Mouse (Mus musculus): Measurements from ENCODE around the gene Ddost.
"Not testable (repeated sequence)": the region's sequence is repeated elsewhere in the genome, so short reads cannot be mapped to it uniquely, and the experiment has no call there.

Ddost gene

DNA sequence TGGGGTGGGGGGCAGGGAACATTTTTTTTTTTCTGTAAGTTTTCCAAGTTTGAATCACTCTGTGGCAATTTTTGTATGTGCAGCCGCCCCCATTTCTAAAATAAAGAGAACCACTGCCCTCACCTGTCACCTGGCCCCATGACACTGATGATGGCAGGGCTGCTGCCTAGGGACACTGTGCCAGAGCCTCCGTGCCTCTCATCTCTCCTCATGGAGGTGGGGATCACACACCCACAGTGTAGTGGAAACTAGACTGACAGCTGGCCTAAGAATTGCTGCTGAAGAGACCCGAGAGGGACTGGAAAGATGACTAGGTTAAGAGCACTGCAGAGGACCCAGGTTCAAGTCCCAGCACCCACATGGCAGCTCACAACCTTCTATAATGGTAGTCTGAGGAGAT, 7.6 kb downstream of the Ddost start:
- DNase-seq: no peak

- DNase-seq: no peak
Observed at GRCm38 (mm10) chr4:138313021-138313420, 8.5 kb downstream of the Ddost start.

- peak; percentile 47 to 63 for DNase-seq
Observed at GRCm38 (mm10) chr4:138313795-138314194, 9.3 kb downstream of the Ddost start.

DNA sequence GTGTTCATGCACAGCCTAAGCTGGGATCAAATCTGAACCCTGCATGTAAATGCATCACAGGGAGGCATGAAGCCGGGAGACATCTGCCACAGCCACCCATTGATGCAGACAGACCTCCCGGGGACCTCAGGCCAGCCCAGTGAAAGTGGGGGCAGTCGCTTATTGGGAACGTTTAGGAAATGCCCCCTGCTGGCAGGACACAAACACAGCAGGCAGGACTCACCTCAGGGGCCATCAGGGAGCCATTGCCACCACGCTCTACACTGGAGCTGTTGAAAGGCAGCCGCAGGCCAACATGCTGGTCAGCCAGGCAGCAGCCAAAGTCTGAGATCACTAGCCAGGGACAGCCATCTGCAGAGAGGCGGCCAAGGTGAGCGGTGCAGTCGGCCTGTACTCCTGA, 11.3 kb downstream of the Ddost start:
- peak; percentile 48 to 53 for DNase-seq

DNA sequence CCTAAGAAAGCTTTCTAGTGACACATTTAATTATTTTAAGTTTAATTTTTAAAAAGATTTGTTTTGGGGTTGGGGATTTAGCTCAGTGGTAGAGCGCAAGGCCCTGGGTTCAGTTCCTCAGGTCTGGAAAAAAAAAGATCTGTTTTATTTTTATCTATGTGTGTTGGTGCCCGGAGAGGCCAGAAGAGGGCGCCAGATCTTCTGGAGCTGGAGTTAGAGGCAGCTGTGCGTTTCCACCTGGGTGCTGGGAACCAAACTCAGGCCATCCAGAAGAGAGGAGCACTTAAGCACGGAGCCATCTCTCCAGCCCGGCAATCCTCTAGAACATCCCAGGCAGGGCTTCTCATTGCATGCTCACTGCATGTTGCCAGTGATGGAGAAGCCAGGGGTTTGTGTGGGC, 11.8 kb downstream of the Ddost start:
- DNase-seq: no peak

DNA sequence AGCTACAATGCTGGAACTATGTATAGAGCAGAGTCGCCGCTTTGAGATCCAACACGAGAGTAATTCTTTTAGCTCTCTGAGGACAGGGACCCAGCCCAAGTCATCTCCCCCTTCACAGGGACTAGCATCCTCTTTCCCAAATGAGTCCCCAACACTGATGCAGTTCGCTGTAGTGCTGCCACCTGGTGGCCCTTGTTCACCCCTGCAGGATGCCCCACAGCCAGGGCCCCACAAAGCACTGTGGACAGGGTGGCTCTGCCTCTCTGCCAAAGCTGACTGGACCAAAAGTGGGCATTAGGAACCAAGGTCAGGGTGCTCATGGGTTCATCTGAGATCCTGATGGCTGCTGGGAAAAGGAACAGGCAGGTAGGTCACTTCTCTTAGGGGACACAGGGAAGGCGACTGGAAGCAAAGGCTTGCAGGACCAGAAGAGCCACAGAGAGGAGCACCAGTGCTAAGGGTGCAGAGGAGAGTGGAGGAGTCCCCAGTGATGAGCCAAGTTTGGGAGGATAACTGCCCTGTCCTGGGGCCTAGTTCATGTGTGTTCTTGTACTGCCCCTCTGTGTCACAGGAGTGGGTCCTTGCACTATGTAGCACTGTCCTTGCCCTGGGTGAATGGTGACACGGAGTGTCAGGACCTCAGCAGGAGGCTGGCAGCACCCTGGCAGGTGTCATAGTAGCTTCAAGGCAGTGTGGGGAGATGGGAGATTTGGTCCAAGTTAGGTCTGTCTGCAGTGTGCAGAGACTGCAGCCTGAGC, 14.2 kb downstream of the Ddost start:
- DNase-seq: peak; percentile 80 to 86

GRCm38 (mm10) chr4:138319508-138319907, 15.0 kb downstream of the Ddost start:
- peak; percentile 90 to 93 for DNase-seq

DNA sequence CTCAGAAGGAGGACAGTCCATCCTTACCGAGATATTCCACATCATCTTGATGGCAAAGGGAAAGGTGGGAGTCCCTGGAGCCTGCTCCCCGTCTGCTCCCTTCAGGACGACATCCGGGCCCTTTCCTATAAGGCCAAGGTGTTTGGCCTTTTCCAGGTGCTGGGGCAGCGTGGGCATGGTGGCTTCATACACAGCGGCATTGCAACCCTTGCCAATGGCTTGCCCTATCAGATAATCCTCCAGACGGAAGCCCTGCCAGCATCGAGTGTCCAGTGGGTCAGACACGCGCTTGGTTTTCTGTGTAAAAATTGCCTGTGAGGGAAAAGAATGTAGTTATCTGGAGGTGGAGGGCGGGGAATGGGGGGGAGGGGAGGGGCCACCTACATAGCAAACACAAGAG, 16.2 kb downstream of the Ddost start:
- DNase-seq: no peak

DNA sequence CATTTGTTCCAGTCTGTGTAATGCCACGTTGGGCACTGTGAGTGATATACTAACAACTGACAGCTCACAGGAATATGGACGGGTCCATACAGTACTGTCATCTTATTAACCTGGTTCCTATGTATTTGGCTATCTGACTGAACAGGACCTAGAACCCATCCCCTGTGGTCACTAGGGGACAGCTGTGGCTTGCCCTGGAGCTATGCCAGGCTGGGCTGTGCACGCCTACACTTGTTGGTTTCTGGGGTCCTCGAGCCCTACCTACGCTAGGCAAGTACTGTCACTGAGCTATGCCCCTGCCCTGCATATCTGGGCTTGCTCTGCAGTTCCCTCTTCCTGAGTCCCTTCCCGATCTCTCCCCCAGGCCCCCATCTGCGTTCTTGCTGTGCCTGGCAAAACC, 17.0 kb downstream of the Ddost start:
- DNase-seq: no peak

GRCm38 (mm10) chr4:138322692-138323091, 18.2 kb downstream of the Ddost start:
- DNase-seq: no peak

GRCm38 (mm10) chr4:138323753-138324152, 19.2 kb downstream of the Ddost start:
- DNase-seq: no peak

DNA sequence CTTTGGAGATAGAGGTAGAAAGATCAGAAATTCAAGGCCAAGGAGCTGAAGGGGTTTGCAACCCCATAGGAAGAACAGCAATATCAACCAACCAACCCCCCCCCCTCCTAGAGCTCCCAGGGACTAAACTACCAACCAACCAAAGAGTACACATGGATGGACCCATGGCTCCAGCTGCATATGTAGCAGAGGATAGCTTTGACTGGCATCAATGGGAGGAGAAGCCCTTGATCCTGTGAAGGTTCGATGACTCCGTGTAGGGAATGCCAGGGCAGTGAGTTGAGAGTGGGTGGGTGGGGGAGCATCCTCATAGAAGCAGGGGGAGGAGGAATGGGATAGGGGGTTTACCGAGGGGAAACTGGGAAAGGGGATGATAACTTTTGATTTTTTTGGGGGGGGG, 19.9 kb downstream of the Ddost start:
- no peak for DNase-seq

GRCm38 (mm10) chr4:138325466-138326076, 21.0 kb downstream of the Ddost start:
- peak; percentile 96 to 97 for DNase-seq

DNA sequence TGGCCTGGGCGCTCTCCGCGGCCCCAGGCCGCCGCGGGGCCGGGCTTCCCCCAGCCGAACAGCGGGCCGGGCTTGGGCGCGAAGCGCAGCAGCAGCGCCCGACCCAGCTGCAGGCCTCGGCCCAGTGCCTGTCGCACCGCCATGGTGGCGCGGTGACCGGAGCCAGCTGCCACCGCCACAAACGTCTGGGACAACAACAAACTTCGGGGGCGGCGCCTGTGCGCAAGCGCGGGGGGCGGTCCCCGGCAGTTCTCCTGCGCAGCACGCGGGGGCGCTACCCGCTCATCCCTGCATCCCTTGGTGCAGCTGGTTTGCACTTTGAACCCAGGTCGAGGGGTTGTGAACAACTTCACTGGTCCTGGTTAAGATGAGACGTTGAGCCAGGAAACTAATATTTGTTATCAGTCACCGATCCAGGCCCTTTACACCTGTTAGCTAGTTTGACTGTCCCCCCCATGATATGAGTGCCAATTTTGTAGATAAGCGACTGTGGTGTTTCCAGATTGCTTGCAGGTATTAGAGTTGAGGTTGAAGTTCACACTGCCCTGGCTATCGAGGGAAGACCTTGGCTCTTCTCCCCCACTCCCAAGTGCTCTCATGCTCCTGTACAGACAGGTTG, 21.7 kb downstream of the Ddost start, which contains the start of gene Pink1:
Pink1 (minus strand) TSS at position 231 of the 619 bp plus-strand sequence.
- DNase-seq: peak; percentile 94 to 96

GRCm38 (mm10) chr4:138327155-138327554, 22.6 kb downstream of the Ddost start:
- DNase-seq: not testable (repeated sequence)

DNA sequence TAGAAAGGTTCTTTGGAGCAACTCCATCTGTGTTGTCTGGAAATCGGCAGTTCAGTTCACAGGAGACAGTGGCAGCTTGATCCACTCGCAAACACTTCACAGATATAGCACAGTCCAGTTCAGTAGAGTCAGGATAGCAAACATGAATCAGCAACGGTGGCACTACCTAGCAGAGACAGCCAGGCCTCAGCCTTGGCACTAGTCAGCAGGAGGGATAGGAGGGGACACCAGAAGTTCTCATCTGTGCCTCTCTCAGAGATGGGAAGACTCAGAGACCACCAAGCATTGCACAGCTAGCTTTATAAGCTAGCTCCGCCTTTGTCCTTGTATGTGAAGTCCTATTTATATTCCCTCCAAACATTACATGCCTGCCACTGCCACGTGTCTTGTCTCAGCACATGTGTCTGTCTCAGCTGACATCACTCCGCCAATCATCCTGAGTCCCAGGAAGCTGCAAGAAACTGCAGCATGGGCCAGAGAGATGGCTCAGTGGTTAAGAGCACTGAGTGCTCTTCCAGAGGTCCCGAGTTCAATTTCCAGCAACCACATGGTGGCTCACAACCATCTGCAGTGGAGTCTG, 23.5 kb downstream of the Ddost start:
- DNase-seq: no peak

DNA sequence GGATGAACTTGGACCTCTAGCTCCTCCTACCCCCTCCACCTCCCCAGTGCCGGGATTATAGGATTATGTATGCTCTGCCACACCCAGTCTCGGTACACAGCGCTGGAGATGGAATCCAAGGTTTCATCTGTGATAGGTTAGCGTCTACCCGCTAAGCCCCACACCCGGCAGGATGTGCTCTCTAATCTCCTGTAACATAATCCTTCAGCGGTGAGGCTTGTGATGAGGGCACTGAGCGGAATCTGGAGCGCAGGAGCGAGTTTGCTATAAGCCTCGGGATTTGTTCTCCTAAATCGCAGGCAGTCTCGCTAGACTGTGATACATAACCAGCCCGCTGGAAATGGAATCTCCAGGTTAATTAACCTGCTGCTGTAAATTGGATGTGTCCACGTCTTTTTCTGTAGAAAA, 25.7 kb downstream of the Ddost start:
- DNase-seq: peak in 1 of 2 experiments; percentile 45

DNA sequence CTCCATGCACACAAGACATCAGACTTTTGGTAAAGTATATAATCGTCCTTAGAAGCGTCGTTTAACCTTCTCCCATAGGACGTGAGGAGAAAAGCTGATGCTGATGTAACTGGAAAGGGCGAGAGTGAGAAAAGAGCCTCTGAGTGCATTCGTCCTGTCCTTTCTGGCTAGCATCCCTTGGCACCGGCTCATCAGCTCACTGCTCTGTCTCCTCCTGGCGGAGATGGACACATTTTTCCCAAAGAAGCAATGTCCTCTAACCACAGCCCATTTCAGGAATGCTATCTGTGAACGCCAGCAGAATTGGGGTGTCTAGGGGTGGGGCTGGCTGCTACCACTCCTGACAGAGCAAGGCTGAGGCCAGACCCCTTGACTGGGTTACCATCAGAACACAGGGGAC, 27.1 kb downstream of the Ddost start:
- DNase-seq: peak; percentile 80 to 83

- DNase-seq: no peak
Observed at GRCm38 (mm10) chr4:138333135-138333534, 28.6 kb downstream of the Ddost start.

GRCm38 (mm10) chr4:138335036-138335435, 30.5 kb downstream of the Ddost start:
- DNase-seq: no peak

GRCm38 (mm10) chr4:138335648-138336047, 31.1 kb downstream of the Ddost start:
- no peak for DNase-seq

- DNase-seq: no peak
Observed at GRCm38 (mm10) chr4:138336876-138337275, 32.3 kb downstream of the Ddost start.

GRCm38 (mm10) chr4:138337341-138337740, 32.8 kb downstream of the Ddost start:
- no peak for DNase-seq

DNA sequence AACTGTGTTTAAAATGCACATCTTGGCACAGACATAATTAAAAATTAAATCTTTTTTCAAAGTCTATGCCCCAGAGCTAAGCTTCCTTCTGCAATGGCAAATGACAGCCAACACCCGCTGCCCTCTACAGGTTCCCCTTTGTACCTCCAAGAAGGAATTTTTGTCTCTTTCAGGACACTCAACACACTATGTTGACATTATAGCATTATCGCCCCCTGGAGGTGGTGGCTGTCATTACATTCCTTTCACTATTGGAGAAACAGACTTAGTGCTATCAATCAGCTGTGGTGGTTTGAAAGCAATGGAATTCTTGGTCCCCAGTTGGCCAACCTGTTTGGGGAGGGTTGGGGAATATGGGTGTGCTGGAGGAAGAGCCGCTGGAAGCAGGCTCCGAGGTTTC, 35.4 kb downstream of the Ddost start:
- peak; percentile 80 to 89 for DNase-seq
